Mouse (Mus musculus): Measurements from ENCODE around the gene Ube2d2b.

DNA sequence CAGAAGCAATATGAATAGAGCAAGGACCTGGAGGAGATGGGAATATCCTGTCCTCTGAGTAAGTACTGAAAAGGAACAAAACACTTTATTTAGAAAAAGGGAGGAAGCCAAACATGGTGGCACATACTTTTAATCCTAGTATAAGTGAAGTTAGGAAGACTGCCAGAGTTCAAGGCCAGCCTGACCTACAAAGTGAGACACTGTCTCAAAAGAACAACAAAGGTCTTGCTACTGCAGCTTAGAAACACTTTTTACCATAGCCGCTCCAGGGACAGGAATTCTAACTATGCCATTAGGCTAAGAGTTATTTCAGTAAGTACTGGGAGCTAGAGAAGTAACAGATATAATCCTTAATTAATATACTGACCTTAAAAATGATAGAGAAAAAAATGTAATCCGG, 15.2 kb upstream of the Ube2d2b start:
- TF ChIP-seq CTCF (IDR thresholded peaks at IDR 0.05; ENCODE audit: extremely low read depth, insufficient read depth, low read length) (no peak), POLR2A (IDR thresholded peaks at IDR 0.05; ENCODE audit: extremely low read depth, insufficient read depth, low read length) (no peak)

Data from cortical plate, adult 2 months (tissue).